Mouse (Mus musculus): ENCODE measurements at regions not wholly inside any gene's neighbourhood (a gene's known extent, or its start where the extent isn't known, plus 50 kb on each side); places are given as distances from the start of the nearest gene placed in this dataset.

DNA sequence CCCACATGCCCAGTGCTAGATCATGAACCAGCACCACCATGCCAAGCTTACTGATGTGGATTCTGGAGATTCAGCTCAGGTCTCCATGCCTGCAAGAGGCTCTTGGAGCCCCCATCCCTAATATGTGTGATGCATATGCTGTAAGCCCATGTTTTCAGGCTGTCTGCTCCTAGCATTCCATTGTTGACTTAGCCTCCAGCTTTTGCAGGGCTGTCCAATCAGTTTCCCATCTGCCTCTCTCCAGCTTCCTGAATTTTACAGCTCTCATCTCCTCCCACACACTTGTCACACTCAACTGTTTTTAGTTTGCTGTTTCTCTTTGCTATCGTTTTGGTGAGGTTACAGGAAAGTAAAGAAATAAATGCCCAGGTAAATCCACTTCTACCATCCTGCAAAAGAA is 629.2 kb upstream of the Arpp21 start:
- no peaks in the 10 kb centered on the region for H3K36me3 ChIP-seq (ENCODE audit: control insufficient read depth, insufficient read depth, low read length, poor library complexity, severe bottlenecking)
- H3K9ac ChIP-seq (ENCODE audit: low read depth, poor library complexity, severe bottlenecking) = no peak overlapping the region
- no peaks in the 10 kb centered on the region for H3K27me3 ChIP-seq (ENCODE audit: control insufficient read depth, insufficient read depth, low read length, poor library complexity, severe bottlenecking)
- no peak overlapping the region for H3K27ac ChIP-seq (ENCODE audit: insufficient read depth, low read length)
- no peaks in the 10 kb centered on the region for H3K9me3 ChIP-seq (replicated peaks; ENCODE audit: control insufficient read depth, insufficient read depth, low read length, poor library complexity, severe bottlenecking)
- TF ChIP-seq POLR2A (IDR thresholded peaks at IDR 0.05; ENCODE audit: insufficient read depth, low read length) (no peak), CTCF (IDR thresholded peaks at IDR 0.05; ENCODE audit: low read depth, low read length) (no peak), EP300 (IDR thresholded peaks at IDR 0.05; ENCODE audit: insufficient read depth, low read depth, low read length) (no peak)
- H3K4me3 ChIP-seq (ENCODE audit: low read depth, low read length) = no peak overlapping the region
- H3K4me1 ChIP-seq (ENCODE audit: control insufficient read depth, insufficient read depth, low read length) = no peaks in the 10 kb centered on the region

DNA sequence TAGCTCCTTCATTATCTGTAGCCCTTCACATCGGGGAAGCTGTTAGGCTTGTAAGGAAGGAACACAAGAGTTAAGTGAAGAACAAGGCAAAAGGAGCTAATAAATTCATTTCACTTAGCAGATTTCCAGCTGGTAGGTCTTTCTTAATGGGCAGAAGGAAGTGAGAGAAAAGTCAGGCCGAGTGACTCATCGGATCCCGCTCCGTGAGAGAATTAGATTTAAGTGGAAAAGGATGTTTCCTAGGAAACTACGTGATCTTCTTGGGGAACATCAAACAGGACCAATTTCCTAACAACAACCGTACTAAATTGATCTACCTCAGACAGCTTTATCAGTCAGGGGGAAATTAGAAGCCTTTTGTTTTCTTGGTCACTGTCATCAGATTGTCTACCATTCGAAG is 625.4 kb upstream of the Arpp21 start:
- no peak overlapping the region for H3K27ac ChIP-seq (ENCODE audit: insufficient read depth, low read length)
- no peak overlapping the region for H3K9ac ChIP-seq (ENCODE audit: low read depth, poor library complexity, severe bottlenecking)
- TF ChIP-seq EP300 (IDR thresholded peaks at IDR 0.05; ENCODE audit: insufficient read depth, low read depth, low read length) = no peak
- no peak for TF ChIP-seq POLR2A (IDR thresholded peaks at IDR 0.05; ENCODE audit: insufficient read depth, low read length)
- TF ChIP-seq CTCF (IDR thresholded peaks at IDR 0.05; ENCODE audit: low read depth, low read length) = no peak
- H3K9me3 ChIP-seq (replicated peaks; ENCODE audit: control insufficient read depth, insufficient read depth, low read length, poor library complexity, severe bottlenecking) = no peaks in the 10 kb centered on the region
- no peaks in the 10 kb centered on the region for H3K36me3 ChIP-seq (ENCODE audit: control insufficient read depth, insufficient read depth, low read length, poor library complexity, severe bottlenecking)
- H3K27me3 ChIP-seq (ENCODE audit: control insufficient read depth, insufficient read depth, low read length, poor library complexity, severe bottlenecking) = no peaks in the 10 kb centered on the region
- no peak overlapping the region for H3K4me3 ChIP-seq (ENCODE audit: low read depth, low read length)
- H3K4me1 ChIP-seq (ENCODE audit: control insufficient read depth, insufficient read depth, low read length) = no peaks in the 10 kb centered on the region

DNA sequence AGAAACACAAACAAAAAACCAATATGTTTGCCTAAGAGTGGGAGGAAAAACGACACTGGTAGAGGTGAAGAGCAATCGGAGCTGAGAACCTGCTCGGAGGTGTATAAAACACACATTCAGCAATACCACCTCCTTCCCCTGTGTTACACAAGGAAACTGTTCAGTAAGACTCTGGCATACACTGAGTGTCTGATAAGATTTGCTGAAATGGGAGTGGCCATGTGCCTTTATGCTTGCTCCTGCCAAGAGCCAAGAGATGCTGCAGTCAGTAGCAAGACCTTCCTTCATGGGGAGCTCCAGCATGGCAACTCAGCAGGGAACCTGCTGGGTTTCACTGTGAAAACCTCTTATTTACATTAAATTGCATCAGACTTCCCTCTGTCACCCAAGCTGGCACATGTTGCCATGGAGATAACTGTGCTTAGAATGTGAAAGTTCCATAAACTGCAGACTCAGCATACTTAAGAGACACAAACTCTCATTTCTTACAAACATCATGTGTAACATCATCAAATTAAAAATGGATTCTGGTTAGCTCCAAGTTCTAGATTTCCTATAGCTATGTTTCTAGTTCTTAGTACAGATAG is 624.7 kb upstream of the Arpp21 start:
- Histone ChIP-seq H3K27me3 (ENCODE audit: control insufficient read depth, insufficient read depth, low read length, poor library complexity, severe bottlenecking) (no peaks in the 10 kb centered on the region), H3K9me3 (replicated peaks; ENCODE audit: control insufficient read depth, insufficient read depth, low read length, poor library complexity, severe bottlenecking) (no peaks in the 10 kb centered on the region), H3K36me3 (ENCODE audit: control insufficient read depth, insufficient read depth, low read length, poor library complexity, severe bottlenecking) (no peaks in the 10 kb centered on the region), H3K4me1 (ENCODE audit: control insufficient read depth, insufficient read depth, low read length) (no peaks in the 10 kb centered on the region), H3K4me3 (ENCODE audit: low read depth, low read length) (no peak overlapping the region), H3K9ac (ENCODE audit: low read depth, poor library complexity, severe bottlenecking) (no peak overlapping the region), H3K27ac (ENCODE audit: insufficient read depth, low read length) (no peak overlapping the region)
- no peak for TF ChIP-seq EP300 (IDR thresholded peaks at IDR 0.05; ENCODE audit: insufficient read depth, low read depth, low read length)
- TF ChIP-seq CTCF (IDR thresholded peaks at IDR 0.05; ENCODE audit: low read depth, low read length) = no peak
- no peak for TF ChIP-seq POLR2A (IDR thresholded peaks at IDR 0.05; ENCODE audit: insufficient read depth, low read length)

DNA sequence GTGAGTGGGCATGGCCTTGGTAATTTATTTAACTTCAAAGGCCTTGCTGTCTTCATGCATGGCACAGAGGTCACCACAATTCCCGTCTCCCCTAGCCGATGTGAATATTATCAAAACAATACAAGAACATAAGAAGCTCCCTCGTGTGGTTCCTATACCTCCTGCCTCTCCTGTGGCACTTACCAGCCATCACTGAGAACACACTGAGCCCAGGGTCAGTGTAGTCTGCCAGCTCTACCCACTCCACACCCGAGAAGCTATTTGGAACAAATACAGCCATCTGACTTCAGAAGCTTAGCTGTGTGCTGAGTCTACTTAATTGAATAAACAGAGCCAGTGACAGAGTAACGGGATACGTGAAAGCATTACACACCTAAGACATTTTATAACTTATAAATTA is 605.7 kb upstream of the Arpp21 start:
- Histone ChIP-seq H3K4me3 (ENCODE audit: low read depth, low read length) (no peak overlapping the region), H3K9ac (ENCODE audit: low read depth, poor library complexity, severe bottlenecking) (no peak overlapping the region), H3K36me3 (ENCODE audit: control insufficient read depth, insufficient read depth, low read length, poor library complexity, severe bottlenecking) (no peaks in the 10 kb centered on the region), H3K4me1 (ENCODE audit: control insufficient read depth, insufficient read depth, low read length) (no peaks in the 10 kb centered on the region), H3K27ac (ENCODE audit: insufficient read depth, low read length) (no peak overlapping the region), H3K27me3 (ENCODE audit: control insufficient read depth, insufficient read depth, low read length, poor library complexity, severe bottlenecking) (no peaks in the 10 kb centered on the region), H3K9me3 (replicated peaks; ENCODE audit: control insufficient read depth, insufficient read depth, low read length, poor library complexity, severe bottlenecking) (no peaks in the 10 kb centered on the region)
- TF ChIP-seq CTCF (IDR thresholded peaks at IDR 0.05; ENCODE audit: low read depth, low read length) (no peak), POLR2A (IDR thresholded peaks at IDR 0.05; ENCODE audit: insufficient read depth, low read length) (no peak), EP300 (IDR thresholded peaks at IDR 0.05; ENCODE audit: insufficient read depth, low read depth, low read length) (no peak)

DNA sequence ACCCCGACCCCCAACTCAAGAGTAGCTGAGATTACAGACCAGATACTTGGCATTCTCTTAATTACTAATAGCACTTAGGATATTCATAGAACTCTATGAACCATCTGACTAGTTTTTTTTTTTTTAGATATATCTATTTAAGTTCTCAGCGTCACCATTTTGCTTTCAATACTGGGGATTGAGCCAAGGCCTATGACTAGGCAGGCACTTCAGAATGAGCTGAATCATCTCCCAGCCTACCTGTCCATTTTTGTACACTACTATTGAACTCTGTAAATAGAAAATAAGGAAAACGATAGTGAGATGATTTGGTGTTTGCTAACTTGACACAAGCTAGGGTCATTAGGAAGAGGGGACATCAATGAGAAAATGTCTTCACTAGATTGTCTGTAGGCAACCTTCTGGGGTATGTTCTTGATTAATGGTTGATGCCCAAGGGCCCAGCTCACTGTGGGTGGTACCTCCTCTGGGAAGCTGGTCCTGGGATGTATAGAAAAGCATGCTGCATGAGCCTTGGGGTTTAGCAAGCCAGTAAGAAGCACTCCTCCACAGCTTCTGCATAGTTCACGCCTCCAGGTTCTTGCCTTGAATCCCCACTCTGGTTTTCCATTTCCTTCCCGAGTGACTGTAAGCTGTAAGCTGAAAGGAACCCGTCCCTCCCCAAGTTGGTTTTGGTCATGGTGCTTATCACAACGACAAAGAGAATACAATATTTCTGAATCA is 603.5 kb upstream of the Arpp21 start:
- H3K4me1 ChIP-seq (ENCODE audit: control insufficient read depth, insufficient read depth, low read length) = no peaks in the 10 kb centered on the region
- no peak for TF ChIP-seq CTCF (IDR thresholded peaks at IDR 0.05; ENCODE audit: low read depth, low read length)
- no peak for TF ChIP-seq EP300 (IDR thresholded peaks at IDR 0.05; ENCODE audit: insufficient read depth, low read depth, low read length)
- no peak for TF ChIP-seq POLR2A (IDR thresholded peaks at IDR 0.05; ENCODE audit: insufficient read depth, low read length)
- H3K36me3 ChIP-seq (ENCODE audit: control insufficient read depth, insufficient read depth, low read length, poor library complexity, severe bottlenecking) = no peaks in the 10 kb centered on the region
- H3K27ac ChIP-seq (ENCODE audit: insufficient read depth, low read length) = no peak overlapping the region
- no peak overlapping the region for H3K9ac ChIP-seq (ENCODE audit: low read depth, poor library complexity, severe bottlenecking)
- H3K9me3 ChIP-seq (replicated peaks; ENCODE audit: control insufficient read depth, insufficient read depth, low read length, poor library complexity, severe bottlenecking) = no peaks in the 10 kb centered on the region
- H3K4me3 ChIP-seq (ENCODE audit: low read depth, low read length) = no peak overlapping the region
- no peaks in the 10 kb centered on the region for H3K27me3 ChIP-seq (ENCODE audit: control insufficient read depth, insufficient read depth, low read length, poor library complexity, severe bottlenecking)

DNA sequence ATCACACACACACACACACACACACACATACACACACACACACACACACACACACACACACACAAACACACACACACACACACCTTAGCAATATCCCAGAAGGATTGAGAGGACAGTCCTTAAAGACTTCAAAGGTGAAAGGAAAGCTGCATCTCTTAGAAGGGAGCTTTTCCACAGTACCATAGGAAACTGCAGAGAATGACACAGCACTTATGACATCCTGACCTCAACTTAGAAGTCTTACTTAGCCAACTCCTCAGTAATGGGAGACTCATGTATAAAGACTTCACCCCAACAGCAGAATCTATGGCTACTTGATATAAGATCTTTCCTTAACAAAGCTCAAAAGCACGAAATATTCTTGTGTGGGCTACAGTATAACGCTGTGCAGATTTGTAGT is 601.8 kb upstream of the Arpp21 start:
- no peaks in the 10 kb centered on the region for H3K9me3 ChIP-seq (replicated peaks; ENCODE audit: control insufficient read depth, insufficient read depth, low read length, poor library complexity, severe bottlenecking)
- no peaks in the 10 kb centered on the region for H3K27me3 ChIP-seq (ENCODE audit: control insufficient read depth, insufficient read depth, low read length, poor library complexity, severe bottlenecking)
- TF ChIP-seq CTCF (IDR thresholded peaks at IDR 0.05; ENCODE audit: low read depth, low read length) = no peak
- H3K4me3 ChIP-seq (ENCODE audit: low read depth, low read length) = no peak overlapping the region
- no peaks in the 10 kb centered on the region for H3K4me1 ChIP-seq (ENCODE audit: control insufficient read depth, insufficient read depth, low read length)
- no peak overlapping the region for H3K27ac ChIP-seq (ENCODE audit: insufficient read depth, low read length)
- no peaks in the 10 kb centered on the region for H3K36me3 ChIP-seq (ENCODE audit: control insufficient read depth, insufficient read depth, low read length, poor library complexity, severe bottlenecking)
- H3K9ac ChIP-seq (ENCODE audit: low read depth, poor library complexity, severe bottlenecking) = no peak overlapping the region

All from ES-Bruce4 (cell line).